Mouse (Mus musculus): Measurements from ENCODE around the gene 4930556J24Rik.

Gene 4930556J24Rik

DNA sequence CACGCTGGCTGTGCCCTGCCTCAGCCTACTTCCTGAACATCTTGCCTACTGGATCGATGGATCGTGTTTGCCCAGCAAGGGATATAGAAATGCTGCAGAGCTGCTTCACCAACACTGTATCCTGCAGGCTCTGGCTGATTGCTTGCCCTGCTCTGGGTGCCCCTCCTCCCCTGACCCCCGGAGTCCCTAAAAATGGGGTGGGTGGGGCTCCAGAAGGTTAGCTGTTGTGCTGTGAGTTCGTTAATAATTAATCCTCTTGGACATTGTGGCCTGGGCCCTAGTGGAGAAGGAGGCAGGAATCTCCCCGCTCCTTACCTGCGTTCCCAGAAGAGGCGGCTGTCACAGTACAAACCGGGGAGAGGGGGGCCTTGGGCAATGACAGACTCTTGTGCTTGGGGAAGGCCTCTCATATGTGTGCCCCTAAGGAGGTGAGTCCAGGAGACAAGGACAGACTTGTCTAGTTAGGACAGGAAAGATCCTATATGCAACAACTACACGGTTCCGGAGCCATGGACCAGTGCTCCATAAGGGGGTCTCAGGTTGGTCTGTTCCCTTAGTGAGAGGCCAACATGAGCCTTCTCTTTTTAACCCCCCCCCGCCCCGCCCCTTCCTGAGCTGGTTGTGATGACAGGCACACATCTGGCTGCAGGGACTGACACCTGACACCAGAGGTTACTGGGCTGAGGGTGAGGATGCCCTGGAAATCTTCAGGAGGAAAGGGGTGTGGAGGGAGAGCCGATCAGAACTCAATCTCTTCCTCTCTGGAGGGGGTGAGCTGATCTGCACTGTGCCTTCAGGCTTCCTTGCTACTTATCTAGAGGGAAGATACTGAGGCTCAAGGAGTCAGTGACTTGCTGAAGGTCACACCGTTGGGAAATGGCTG is 7.5 kb upstream of the 4930556J24Rik start:
- peaks cover 1% of the 10 kb centered on the region; the same call in 1 of the 2 replicates for H3K27me3 ChIP-seq (ENCODE audit: control insufficient read depth, insufficient read depth, low read length, poor library complexity, severe bottlenecking)
- DNase-seq (ENCODE audit: low read depth, low spot score): no peak
- H3K36me3 ChIP-seq (ENCODE audit: control insufficient read depth, insufficient read depth, low read length, poor library complexity, severe bottlenecking): peaks cover 2% of the 10 kb centered on the region

DNA sequence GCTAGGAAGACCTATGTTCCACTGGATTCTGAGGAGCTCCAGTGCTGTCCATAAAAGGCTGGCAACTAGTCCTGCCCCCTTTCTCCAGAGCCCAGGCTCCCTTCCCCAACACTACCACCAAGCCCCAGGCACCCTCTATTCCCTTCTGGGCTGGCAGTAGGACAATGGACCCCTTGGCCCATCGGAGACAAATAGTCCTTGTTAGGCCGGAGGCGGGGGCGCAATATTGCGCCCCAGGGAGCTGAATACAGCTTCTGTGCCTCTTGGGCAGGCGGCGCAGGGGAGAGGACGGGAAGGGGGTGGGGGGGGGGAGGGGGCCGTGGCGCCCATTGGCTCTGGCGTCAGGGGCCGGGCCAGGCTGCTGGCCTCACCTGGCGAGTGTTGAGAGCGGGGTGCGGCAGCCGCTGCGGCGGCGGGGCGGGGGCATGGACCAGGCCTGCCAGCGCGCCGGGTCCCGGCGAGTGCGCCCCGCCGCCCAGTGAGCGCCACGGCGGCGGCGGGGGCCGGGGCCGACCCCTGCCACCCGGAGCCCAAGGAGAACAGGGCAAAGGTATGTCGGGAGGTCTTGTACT is 6.8 kb upstream of the 4930556J24Rik start, which contains the start of gene Gal3st1:
Gene Gal3st1, plus strand, starts transcription at position 346 of the 572 bp plus-strand sequence.
- no peak for DNase-seq (ENCODE audit: low read depth, low spot score)
- peaks cover 4% of the 10 kb centered on the region for H3K36me3 ChIP-seq (ENCODE audit: control insufficient read depth, insufficient read depth, low read length, poor library complexity, severe bottlenecking)
- H3K27me3 ChIP-seq (ENCODE audit: control insufficient read depth, insufficient read depth, low read length, poor library complexity, severe bottlenecking): peaks cover 1% of the 10 kb centered on the region; the same call in 1 of the 2 replicates

DNA sequence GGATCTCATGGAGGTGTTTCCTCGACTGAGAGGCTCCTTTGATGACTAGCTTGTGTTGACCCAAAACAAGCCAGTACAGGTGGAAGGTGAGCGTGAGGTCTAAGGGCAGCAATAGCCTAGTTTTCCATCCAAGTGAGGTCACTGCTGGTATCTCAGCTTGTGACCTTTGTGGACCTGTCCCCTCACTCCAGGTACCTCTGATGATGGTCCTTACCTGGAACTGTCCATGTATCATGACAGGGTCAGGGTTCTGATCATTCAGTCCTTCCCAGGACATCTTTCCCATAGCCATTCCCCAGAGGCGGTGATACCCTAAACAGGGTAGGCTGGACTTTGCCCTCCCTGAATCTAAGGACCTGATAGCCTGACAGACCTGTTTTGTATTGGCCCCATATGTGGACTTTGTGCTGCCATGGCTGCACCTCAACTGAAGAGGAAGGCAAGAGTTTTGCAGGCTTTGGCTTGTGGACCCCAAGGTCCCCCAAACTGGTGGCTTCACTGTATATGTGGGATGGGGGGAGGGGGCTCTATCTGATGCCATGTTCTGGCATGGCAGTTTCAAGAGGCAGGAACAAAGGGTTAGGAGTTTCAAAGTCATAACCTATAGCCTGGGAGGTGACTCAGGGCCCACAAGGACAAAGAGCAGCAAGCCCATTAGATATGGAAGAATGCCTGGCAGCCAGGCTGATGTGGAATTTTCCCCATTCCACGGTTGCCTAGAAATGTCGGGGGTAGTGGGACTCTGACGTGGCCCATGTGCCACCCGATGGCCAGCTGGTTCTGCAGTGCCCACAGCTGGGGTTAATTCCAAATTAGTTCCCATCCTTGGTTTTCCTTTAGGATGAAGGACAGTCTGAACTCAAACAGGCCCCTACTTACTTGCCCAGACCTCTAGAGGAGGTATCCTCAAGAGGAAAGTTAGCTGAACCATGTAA is 6.0 kb upstream of the 4930556J24Rik start:
- DNase-seq (ENCODE audit: low read depth, low spot score): no peak

DNA sequence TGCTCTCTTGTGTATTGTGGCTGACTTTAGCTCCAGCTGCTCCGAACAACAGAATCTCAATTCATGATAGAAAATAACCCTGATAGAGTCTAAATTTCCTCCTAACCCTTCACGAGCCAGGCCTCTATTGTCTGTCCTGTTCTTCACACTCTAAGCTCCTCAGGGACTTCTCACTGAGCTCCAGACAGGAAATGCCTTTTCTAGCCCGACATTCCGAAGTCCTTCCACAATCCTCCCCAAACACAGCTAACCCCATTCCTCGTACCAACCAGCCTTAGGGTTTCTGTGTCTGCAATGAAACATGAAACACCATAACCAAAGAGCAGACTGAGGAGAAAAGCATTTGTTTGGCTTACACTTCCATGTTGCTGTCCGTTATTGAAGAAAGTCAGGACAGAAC is 5.0 kb upstream of the 4930556J24Rik start:
- Histone ChIP-seq H3K36me3 (ENCODE audit: control insufficient read depth, insufficient read depth, low read length, poor library complexity, severe bottlenecking) (peaks cover 11% of the 10 kb centered on the region), H3K27me3 (ENCODE audit: control insufficient read depth, insufficient read depth, low read length, poor library complexity, severe bottlenecking) (peaks cover 1% of the 10 kb centered on the region; the same call in 1 of the 2 replicates)
- no peak for DNase-seq (ENCODE audit: low read depth, low spot score)

More for the DNA sequence above, 6.0 kb upstream of the 4930556J24Rik start:
- peaks cover 8% of the 10 kb centered on the region for H3K36me3 ChIP-seq (ENCODE audit: control insufficient read depth, insufficient read depth, low read length, poor library complexity, severe bottlenecking)
- H3K27me3 ChIP-seq (ENCODE audit: control insufficient read depth, insufficient read depth, low read length, poor library complexity, severe bottlenecking): peaks cover 1% of the 10 kb centered on the region; the same call in 1 of the 2 replicates

DNA sequence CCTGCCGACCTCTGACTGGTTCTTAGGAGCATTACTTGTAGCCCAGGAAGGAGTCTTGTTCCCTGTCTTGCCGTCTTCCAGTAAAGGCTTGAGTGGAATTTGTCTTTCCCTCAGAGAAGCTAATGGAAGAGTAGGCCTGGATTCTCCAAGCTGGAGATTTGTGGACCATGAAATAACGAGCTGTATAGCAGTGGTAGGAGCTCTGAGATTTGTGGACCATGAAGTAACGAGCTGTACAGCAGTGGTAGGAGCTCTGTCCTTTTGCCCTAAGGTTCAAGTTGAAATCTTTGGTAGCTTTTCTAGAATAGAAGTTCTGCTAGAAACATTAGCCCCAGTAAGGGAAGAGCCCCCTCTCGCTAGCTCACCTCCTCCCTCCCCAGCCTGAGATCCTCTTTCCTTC is 1.8 kb upstream of the 4930556J24Rik start:
- H3K36me3 ChIP-seq (ENCODE audit: control insufficient read depth, insufficient read depth, low read length, poor library complexity, severe bottlenecking): peaks cover 20% of the 10 kb centered on the region
- no peaks in the 10 kb centered on the region for H3K27me3 ChIP-seq (ENCODE audit: control insufficient read depth, insufficient read depth, low read length, poor library complexity, severe bottlenecking)
- no peak for DNase-seq (ENCODE audit: low read depth, low spot score)

DNA sequence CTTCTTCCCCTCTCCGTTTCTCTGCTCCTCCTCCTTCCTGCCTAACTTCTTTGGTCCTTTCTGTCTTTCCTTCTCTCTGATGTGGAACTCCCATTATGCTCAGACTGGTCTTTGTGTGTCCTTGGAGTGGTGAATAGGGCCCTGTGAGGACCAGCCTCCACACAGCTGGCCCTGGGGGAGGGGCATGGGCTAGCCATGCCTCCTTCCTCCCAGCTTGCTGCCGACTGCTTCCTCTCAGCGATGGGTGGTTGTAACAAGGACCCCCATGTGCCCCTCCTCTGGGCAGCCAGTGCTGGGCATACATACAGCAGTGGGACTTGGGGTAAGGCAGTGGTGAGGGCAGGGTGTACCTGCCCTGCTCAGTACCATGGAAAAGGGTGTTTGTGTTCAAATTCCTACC is 2.3 kb downstream of the 4930556J24Rik start:
- H3K27me3 ChIP-seq (ENCODE audit: control insufficient read depth, insufficient read depth, low read length, poor library complexity, severe bottlenecking): no peaks in the 10 kb centered on the region
- DNase-seq (ENCODE audit: low read depth, low spot score): no peak

DNA sequence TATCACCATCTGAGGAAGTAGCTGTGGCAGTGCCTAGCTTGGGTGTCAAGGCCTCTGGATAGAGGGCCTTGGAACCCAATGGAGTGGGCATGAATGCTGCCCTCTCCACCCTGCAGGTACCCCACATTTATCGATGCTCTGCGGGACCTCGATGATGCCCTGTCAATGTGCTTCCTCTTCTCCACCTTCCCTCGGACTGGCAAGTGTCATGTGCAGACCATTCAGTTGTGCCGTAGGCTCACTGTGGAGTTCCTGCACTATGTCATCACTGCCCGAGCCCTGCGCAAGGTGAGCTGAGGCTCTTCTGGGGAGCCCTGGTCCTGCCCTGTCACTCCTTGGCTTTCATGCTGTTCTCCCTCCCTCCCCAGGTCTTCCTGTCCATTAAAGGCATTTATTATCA is 3.5 kb downstream of the 4930556J24Rik start:
- DNase-seq (ENCODE audit: low read depth, low spot score): no peak
- no peaks in the 10 kb centered on the region for H3K27me3 ChIP-seq (ENCODE audit: control insufficient read depth, insufficient read depth, low read length, poor library complexity, severe bottlenecking)
- H3K36me3 ChIP-seq (ENCODE audit: control insufficient read depth, insufficient read depth, low read length, poor library complexity, severe bottlenecking): peaks cover 35% of the 10 kb centered on the region

More for the DNA sequence above, 2.3 kb downstream of the 4930556J24Rik start:
- H3K36me3 ChIP-seq (ENCODE audit: control insufficient read depth, insufficient read depth, low read length, poor library complexity, severe bottlenecking): peaks cover 36% of the 10 kb centered on the region

DNA sequence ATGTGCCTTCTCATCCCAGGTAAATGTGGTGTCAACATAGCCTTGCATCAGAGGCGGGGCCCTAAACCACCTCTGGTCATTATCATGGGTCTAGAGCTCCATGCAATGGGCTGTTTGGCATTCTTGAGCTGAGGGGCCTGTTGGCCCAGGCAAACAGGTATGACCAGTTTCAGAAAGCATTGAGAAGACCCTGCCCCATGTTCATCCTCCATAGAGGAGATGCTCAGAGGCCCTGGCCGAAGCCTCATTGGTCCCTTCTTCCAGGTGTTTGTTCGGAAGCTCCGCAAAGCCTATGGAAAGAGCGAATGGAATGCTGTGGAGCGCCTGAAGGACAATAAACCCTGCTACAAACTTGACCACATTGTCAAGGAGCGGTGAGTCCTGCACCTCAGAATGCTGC is 6.2 kb downstream of the 4930556J24Rik start:
- no peak for DNase-seq (ENCODE audit: low read depth, low spot score)
- peaks cover 21% of the 10 kb centered on the region for H3K36me3 ChIP-seq (ENCODE audit: control insufficient read depth, insufficient read depth, low read length, poor library complexity, severe bottlenecking)

DNA sequence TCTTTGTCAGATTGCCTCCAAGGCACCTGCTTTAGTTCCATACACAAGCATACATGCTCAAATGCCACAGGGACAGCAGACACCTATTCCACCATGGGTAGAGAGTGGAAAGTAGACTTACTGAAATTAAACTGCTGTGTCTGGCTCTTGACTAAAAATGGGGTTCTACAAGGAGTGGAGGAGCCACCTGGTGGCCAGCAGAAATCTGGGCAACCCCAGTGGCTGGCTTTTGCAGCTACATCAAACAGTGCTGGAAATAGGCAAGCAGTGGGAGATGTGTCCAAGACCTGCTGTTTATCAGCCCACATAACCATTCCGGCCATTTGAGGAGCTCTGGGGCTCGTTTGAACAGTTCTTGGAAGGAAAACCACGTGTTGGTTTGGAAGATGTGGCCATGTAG is 6.7 kb downstream of the 4930556J24Rik start:
- Histone ChIP-seq H3K27me3 (ENCODE audit: control insufficient read depth, insufficient read depth, low read length, poor library complexity, severe bottlenecking) (no peaks in the 10 kb centered on the region), H3K36me3 (ENCODE audit: control insufficient read depth, insufficient read depth, low read length, poor library complexity, severe bottlenecking) (peaks cover 21% of the 10 kb centered on the region)
- DNase-seq (ENCODE audit: low read depth, low spot score): peak; percentile 20

More for the DNA sequence above, 6.2 kb downstream of the 4930556J24Rik start:
- no peaks in the 10 kb centered on the region for H3K27me3 ChIP-seq (ENCODE audit: control insufficient read depth, insufficient read depth, low read length, poor library complexity, severe bottlenecking)

DNA sequence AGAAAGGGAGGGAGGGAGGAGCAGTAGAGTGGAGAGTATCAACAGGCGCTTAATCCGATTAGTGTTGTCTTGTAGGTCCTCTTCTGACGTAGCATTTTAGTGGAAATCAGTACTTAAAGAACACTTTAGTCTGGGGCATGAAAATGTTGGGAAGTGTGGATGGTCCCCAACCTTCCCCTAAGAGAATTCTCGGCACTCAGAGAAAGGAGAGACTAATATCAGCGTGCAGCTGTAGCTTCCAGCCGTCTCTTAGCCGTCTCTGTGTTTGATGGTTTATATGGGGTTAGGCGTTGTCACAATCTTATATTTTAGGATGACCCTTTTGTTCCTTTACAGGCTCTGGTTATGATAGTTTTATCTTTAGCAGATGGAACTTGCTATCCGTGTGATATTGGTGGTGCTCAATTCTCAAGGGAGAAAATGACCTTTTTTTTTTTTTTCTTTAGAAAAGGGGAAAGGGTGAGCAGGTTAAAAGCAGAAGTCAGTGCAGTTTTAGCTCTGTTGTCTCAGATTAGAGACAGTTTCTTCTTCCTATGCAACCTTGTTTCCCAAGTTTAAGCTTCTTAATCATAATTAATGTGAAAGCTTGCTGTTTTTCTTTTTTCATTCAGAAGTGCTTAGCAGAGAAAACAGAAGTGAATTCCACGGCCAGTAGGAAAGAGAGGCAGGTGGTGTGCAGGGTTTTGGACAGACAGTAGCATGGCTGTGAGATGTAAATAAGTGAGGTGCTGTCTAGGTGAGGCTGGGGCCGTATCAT is 12.0 kb downstream of the 4930556J24Rik start:
- H3K36me3 ChIP-seq (ENCODE audit: control insufficient read depth, insufficient read depth, low read length, poor library complexity, severe bottlenecking): peaks cover 4% of the 10 kb centered on the region; the same call in 1 of the 2 replicates
- peak; percentile 54 for DNase-seq (ENCODE audit: low read depth, low spot score)
- H3K27me3 ChIP-seq (ENCODE audit: control insufficient read depth, insufficient read depth, low read length, poor library complexity, severe bottlenecking): no peaks in the 10 kb centered on the region

DNA sequence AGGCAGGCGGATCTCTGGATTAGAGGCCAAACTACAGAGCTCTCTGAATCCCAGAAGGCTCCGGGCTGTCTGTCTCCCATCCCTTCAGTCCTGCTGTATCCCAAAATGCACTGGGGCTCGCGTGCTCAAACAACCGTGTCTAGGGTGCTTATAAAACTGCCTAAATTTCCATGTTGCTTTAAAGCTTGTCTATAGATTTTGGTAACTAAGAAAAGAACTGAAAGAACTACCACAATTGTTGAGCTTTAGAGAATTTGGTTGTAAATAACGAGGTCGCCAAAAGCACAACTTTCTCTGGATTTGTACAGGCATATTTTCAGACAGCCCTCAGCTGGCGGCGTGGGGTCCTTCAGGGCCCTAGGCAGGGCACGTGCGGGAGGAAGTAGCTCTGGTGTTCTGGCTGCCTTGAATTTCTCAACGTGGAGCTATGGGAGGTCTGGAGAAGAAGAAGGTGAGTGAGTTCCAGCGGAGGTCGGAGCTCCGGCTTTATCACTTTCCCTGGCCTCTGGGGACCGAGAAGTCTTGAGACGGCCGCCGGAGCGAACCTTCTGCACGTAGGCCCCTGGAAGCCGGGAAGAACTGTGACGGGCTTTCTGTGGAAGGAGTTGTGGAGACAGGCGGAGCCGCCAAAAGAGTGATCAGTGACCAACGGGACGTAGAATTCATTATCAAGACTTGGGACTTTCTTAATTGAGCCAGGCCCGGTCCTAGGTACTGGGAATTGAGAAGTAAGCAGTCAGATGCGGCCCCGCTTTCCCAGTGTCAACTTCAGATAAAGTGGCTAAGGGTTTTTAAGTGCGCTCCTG is 12.8 kb downstream of the 4930556J24Rik start, which contains the start of gene Pes1:
Gene Pes1, plus strand, starts transcription at position 366 of the 806 bp plus-strand sequence.
- Histone ChIP-seq H3K27me3 (ENCODE audit: control insufficient read depth, insufficient read depth, low read length, poor library complexity, severe bottlenecking) (no peaks in the 10 kb centered on the region; the same call in 1 of the 2 replicates), H3K36me3 (ENCODE audit: control insufficient read depth, insufficient read depth, low read length, poor library complexity, severe bottlenecking) (peaks cover 2% of the 10 kb centered on the region; the same call in 1 of the 2 replicates)
- peak; percentile 90 for DNase-seq (ENCODE audit: low read depth, low spot score)

DNA sequence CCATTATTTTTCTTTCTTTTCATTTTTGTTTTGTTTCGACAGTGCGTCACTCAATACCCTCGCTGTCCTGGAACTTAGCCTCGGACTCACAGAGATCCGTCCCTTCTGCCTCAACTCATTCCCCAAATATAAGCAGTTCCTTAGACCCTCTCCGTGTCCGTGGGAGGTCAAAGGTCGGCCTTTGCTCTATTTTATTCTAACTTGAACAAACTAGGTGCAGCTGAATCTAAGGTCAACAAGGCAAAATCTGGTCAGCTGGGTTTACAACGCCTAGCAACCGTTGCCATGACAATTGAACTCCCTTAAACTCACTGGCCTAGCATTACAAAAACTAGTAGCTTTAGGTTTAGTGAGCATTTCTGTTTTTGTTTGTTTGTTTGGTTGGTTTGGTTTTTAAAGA is 13.4 kb downstream of the 4930556J24Rik start:
- peak; percentile 57 for DNase-seq (ENCODE audit: low read depth, low spot score)
- Histone ChIP-seq H3K27me3 (ENCODE audit: control insufficient read depth, insufficient read depth, low read length, poor library complexity, severe bottlenecking) (no peaks in the 10 kb centered on the region; the same call in 1 of the 2 replicates), H3K36me3 (ENCODE audit: control insufficient read depth, insufficient read depth, low read length, poor library complexity, severe bottlenecking) (no peaks in the 10 kb centered on the region; the same call in 1 of the 2 replicates)

DNA sequence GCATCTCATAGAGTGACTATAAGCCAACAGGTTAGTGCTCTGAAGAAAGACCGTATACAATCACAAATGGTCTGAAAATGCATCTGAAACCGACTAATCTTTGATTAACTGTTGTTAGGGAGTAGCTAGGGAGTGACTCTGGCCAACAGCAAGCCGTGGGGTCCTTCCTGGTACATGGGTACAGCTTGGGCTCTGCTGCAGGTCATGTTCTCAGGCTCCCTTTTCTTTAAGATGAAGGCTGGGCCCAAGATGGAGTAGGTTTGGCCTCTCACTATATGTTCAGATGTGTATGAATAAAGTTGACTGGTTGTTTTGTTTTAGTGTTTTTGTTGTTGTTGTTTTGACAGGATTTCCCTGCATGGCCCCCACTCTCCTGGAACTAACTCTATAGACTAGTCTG is 14.8 kb downstream of the 4930556J24Rik start:
- H3K36me3 ChIP-seq (ENCODE audit: control insufficient read depth, insufficient read depth, low read length, poor library complexity, severe bottlenecking): no peaks in the 10 kb centered on the region
- no peaks in the 10 kb centered on the region; the same call in 1 of the 2 replicates for H3K27me3 ChIP-seq (ENCODE audit: control insufficient read depth, insufficient read depth, low read length, poor library complexity, severe bottlenecking)
- no peak for DNase-seq (ENCODE audit: low read depth, low spot score)

Measured in splenic B cell, adult 2 months (primary cell).